Mouse (Mus musculus): ENCODE results near the gene Cdhr1.

GRCm38 (mm10) chr14:37102484-37102883 is 4.3 kb upstream of the Cdhr1 start:
- no peak for TF ChIP-seq CTCF (IDR thresholded peaks at IDR 0.05; ENCODE audit: extremely low read depth, insufficient read depth, low read length)
- no peak for TF ChIP-seq POLR2A (IDR thresholded peaks at IDR 0.05; ENCODE audit: extremely low read depth, insufficient read depth, low read length)
